Mouse (Mus musculus): ENCODE data around the gene Sost. TPM values are rescaled to one million over a fixed set of nuclear protein-coding genes. Genes with fewer than 3 reads are reported as not detected.
"Not testable (repeated sequence)": the region's sequence is repeated elsewhere in the genome, so short reads cannot be mapped to it uniquely, and the experiment has no call there.

The Sost gene
- polyA plus RNA-seq, 1 experiment from 2014 or later = 1.3 TPM

DNA sequence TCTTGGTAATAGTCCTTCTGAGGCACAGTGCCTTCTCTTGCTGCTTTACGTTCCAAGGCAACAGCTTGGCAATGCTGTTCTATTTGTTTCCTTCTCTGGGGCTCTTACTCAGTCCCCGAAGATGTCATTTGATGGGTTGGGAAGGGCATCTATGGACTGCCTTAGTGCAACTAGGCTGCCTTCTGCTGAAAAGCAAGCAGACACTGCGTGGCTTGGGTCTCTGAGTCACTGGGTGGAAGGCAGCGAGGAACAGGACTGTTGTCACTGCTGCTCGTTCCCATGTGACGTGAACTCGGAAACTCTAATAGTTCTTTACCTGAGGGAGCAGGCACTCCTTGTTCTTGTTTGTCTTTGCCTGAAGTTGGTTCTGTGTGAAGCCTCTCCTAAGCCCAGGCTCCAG is 29.1 kb upstream of the Sost start:
- H3K36me3 ChIP-seq = peaks cover 13% of the 10 kb centered on the region; the same call in 1 of the 2 replicates
- no peaks in the 10 kb centered on the region for H3K9me3 ChIP-seq
- H3K27me3 ChIP-seq (ENCODE audit: insufficient read depth, poor library complexity, severe bottlenecking) = no peaks in the 10 kb centered on the region
- H3K4me3 ChIP-seq = no peak overlapping the region
- DNase-seq (ENCODE audit: low spot score) = no peak
- no peak overlapping the region for H3K27ac ChIP-seq
- WGBS = 91% methylated on average over 7 of the region's 7 CpGs
- peaks cover 16% of the 10 kb centered on the region for H3K4me1 ChIP-seq (replicated peaks)

DNA sequence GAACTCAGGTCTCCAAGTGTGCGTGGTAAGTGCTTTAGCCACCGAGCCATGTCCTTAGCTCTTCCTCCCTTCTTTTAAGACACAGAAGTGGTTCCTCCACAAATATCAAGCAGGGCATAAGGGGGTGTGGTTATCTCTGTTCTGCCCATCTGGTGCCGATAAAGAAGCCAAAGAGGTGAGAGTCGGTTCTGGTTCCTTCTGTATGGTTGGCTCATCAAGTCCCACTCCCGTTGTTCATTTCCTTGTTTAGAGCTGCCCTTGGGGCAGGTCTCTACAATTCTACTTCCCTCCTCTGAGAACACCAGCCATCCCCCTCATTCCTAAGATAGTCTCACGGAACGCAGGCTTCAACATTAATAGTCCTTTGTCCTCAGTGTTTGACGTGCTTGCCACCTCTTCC is 27.3 kb upstream of the Sost start:
- 0 out of 2 replicates have a peak, but pooled peaks cover 4% of the 10 kb centered on the region for H3K4me1 ChIP-seq (replicated peaks)
- DNase-seq (ENCODE audit: low spot score) = no peak
- no peak overlapping the region for H3K27ac ChIP-seq
- H3K9me3 ChIP-seq = no peaks in the 10 kb centered on the region
- no peaks in the 10 kb centered on the region for H3K27me3 ChIP-seq (ENCODE audit: insufficient read depth, poor library complexity, severe bottlenecking)
- WGBS = 82% methylated on average over 8 of the region's 8 CpGs
- 0 out of 2 replicates have a peak, but pooled peaks cover 5% of the 10 kb centered on the region for H3K36me3 ChIP-seq
- H3K4me3 ChIP-seq = no peak overlapping the region

DNA sequence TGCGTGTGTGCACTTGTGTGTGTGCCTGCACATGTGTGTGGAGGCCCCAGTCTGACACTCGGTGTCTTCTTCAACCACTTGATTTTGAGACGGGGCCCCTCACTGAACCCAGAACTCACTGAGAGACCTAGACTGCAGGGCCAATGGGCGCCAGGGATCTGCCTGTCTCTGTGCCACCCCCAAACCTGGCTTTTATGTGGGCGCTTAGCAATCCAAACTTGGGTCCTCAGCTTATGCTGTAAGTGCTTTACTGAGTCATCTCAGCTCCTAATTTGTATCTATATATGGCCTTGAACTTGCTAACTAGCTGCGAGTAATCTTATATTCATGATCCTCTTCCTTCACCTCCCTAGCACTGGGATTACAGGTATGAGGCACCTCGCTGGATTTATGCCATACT is 25.6 kb upstream of the Sost start:
- Histone ChIP-seq H3K27me3 (ENCODE audit: insufficient read depth, poor library complexity, severe bottlenecking) (peaks cover 2% of the 10 kb centered on the region), H3K27ac (no peak overlapping the region), H3K4me3 (no peak overlapping the region), H3K36me3 (0 out of 2 replicates have a peak, but pooled peaks cover 3% of the 10 kb centered on the region), H3K4me1 (replicated peaks) (peaks cover 11% of the 10 kb centered on the region; the same call in 1 of the 2 replicates), H3K9me3 (no peaks in the 10 kb centered on the region)
- DNase-seq (ENCODE audit: low spot score) = no peak
- WGBS = 88% methylated on average over 7 of the region's 7 CpGs

DNA sequence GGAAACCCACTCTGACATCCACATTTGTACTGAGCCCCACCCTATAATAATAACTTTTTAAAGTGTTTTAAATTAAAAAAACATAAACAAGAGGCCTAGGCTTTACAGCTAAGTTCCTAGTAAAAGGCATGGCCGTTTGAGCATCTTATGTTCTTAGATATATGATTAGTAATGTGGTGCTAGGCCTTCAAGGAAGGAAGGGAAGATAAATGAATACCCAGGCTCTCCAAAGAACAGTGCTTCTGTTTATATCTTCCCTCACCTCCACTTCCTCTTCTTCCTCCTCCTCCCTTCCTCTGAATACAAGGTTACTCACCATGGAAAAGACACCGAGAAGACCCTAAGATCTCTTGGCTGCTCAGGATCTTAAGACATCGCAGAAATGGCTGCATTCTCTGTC is 25.0 kb upstream of the Sost start:
- Histone ChIP-seq H3K4me1 (replicated peaks) (peaks cover 14% of the 10 kb centered on the region; the same call in 1 of the 2 replicates), H3K4me3 (no peak overlapping the region), H3K27ac (no peak overlapping the region), H3K36me3 (no peaks in the 10 kb centered on the region), H3K27me3 (ENCODE audit: insufficient read depth, poor library complexity, severe bottlenecking) (peaks cover 7% of the 10 kb centered on the region), H3K9me3 (no peaks in the 10 kb centered on the region)
- WGBS = 85% methylated on average over 3 of the region's 3 CpGs
- no peak for DNase-seq (ENCODE audit: low spot score)

DNA sequence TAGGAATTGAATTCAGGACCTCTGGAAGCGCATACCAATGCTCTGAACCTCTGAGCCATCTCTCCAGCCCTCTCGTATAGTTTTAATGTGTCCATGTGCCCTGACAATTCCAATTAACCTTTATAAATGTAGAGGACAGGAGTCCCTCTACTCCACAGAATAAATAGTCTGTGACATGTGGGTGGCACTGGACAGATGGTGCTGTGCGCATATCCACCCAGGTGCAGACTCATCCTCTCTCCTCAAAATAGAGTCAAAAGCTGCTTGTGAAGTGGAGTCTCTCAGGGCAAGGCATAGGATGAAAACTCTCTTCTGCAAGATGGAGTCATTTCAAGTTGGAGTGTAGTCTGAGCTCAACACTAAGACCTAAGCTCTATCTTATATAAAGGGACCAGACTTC is 23.4 kb upstream of the Sost start:
- Histone ChIP-seq H3K27ac (no peak overlapping the region), H3K4me3 (no peak overlapping the region), H3K27me3 (ENCODE audit: insufficient read depth, poor library complexity, severe bottlenecking) (peaks cover 14% of the 10 kb centered on the region), H3K4me1 (replicated peaks) (peaks cover 10% of the 10 kb centered on the region; the same call in 1 of the 2 replicates), H3K9me3 (no peaks in the 10 kb centered on the region), H3K36me3 (no peaks in the 10 kb centered on the region)
- DNase-seq (ENCODE audit: low spot score) = no peak
- 86% methylated on average over 3 of the region's 3 CpGs for WGBS

DNA sequence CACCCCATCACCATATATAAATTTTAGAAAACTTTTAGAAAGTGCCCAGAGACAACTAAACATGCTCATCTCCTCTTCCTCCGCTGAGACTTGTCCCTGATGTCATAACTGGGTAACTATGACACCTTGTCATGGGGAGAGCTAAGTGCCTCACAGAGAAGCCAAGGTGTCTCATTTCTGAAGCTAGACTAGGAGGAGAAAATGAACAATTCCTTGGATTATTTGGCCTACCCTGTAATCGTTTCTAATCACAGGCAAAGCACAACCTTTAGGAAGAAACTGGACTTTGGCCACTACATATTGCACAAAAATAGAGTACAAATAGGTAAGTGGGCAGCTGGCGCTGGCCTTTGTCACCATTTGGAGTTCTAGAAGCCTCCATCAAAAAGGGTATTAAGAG is 20.1 kb upstream of the Sost start, which contains the start of gene Dusp3:
Gene Dusp3 (minus strand): TSS at position 101 of the 400 bp plus-strand sequence.
- H3K27me3 ChIP-seq (ENCODE audit: insufficient read depth, poor library complexity, severe bottlenecking) = peaks cover 18% of the 10 kb centered on the region

DNA sequence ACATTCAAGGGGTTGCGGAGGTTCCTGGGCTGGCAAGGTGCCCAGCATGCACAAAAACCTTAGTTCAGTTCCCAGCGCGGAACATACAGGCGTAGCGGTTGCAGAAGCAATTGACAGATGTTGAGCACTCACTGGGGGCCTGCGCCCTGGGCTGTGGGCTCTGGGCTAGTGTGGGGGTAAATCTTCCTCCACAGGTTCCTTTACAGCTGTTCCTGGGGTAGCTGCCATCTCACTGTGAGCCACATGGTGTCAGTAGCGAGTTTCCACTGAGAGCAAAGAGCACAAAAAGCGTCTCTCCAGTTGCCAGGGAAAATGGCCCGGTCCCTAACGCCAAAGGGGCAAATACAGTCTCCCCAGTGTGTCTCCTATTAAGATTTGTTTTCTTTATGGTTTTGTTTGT is 19.2 kb upstream of the Sost start:
- no peaks in the 10 kb centered on the region for H3K9me3 ChIP-seq
- H3K27me3 ChIP-seq (ENCODE audit: insufficient read depth, poor library complexity, severe bottlenecking) = peaks cover 18% of the 10 kb centered on the region
- H3K4me1 ChIP-seq (replicated peaks) = peaks cover 49% of the 10 kb centered on the region
- no peak overlapping the region for H3K4me3 ChIP-seq
- no peak overlapping the region for H3K27ac ChIP-seq
- H3K36me3 ChIP-seq = no peaks in the 10 kb centered on the region; the same call in 1 of the 2 replicates
- DNase-seq (ENCODE audit: low spot score) = peak; percentile 88
- WGBS = 12% methylated on average over 10 of the region's 10 CpGs

More for the DNA sequence above, 20.1 kb upstream of the Sost start, which contains the start of gene Dusp3:
- DNase-seq (ENCODE audit: low spot score) = no peak
- Histone ChIP-seq H3K4me3 (no peak within 1 kb of the TSS), H3K4me1 (replicated peaks) (peaks cover 42% of the 10 kb centered on the region), H3K36me3 (no peaks in the 10 kb centered on the region; the same call in 1 of the 2 replicates), H3K9me3 (no peaks in the 10 kb centered on the region), H3K27ac (no peak within 1 kb of the TSS)
- WGBS = 82% methylated on average over 3 of the region's 3 CpGs

DNA sequence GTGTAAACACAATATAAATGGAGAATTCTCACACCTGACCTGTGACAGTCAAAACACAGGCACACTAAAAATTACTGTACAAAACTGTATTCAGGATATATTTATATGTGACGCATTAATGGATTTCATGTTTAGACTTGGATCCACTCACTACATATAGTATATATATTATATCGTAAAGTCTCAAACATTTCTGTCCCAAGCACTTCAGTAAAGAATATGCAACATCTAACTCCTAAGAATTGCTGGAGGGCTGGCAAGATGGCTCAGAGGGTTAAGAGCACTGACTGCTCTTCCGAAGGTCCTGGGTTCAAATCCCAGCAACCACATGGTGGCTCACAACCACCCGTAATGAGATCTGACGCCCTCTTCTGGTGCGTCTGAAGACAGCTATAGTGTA is 18.6 kb upstream of the Sost start:
- H3K9me3 ChIP-seq; H3K36me3 ChIP-seq; DNase-seq (ENCODE audit: low spot score); H3K4me3 ChIP-seq; H3K27ac ChIP-seq: not testable (repeated sequence)
- Histone ChIP-seq H3K4me1 (replicated peaks) (peaks cover 55% of the 10 kb centered on the region), H3K27me3 (ENCODE audit: insufficient read depth, poor library complexity, severe bottlenecking) (peaks cover 18% of the 10 kb centered on the region)
- 70% methylated on average over 6 of the region's 6 CpGs for WGBS

DNA sequence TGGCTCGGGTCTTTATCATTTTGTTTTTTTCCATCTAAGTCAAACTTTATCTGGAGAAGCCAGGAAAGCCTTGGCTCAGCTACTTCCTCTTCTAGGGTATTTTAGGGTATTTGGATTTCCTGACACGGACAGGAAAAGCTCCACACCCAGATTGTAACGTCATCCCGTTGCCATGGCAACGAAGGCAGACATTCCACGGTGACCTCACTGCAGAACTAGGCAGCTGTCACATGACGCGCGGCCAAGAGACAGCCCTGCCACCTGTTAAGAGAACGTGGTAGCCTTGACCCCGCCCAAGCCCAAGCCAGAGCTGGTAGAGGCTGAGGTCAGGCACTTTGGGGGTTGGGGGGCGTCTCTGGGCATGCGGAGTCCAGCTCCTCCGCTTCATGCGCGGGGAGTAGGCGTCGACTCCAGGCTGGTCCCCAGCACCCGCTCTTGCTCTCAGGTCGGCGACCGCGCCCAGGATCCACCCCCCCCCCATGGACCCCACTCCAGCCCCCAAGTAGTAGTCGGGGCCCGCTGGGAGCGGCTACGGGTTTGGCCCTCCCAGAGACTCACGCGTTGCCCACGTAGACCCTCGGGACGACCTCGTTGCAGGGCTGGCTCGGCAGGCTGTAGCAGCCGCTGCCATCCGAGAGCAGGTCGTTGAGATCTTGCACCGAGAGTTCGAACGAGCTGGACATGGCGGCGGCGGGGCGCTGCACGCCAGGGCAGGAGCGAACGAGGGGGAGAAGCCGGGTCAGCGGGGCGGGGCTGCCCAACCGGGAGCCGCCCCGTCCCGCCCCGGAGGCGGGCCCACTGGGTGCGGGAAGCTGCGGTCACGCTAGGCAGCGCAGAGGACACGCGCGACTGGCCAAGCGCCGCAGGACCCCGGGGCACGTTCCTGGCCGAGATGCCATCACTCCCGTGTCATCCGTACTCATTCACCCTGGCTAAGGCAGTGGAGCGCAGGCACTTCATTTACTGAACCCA is 17.5 kb upstream of the Sost start, which contains the start of gene Cfap97d1:
Gene Cfap97d1 (plus strand): TSS at position 226 of the 972 bp plus-strand sequence.
- Histone ChIP-seq H3K36me3 (peaks cover 6% of the 10 kb centered on the region), H3K4me1 (replicated peaks) (peaks cover 58% of the 10 kb centered on the region), H3K27ac (peak within 1 kb of the TSS; percentile 92), H3K27me3 (ENCODE audit: insufficient read depth, poor library complexity, severe bottlenecking) (peaks cover 18% of the 10 kb centered on the region), H3K4me3 (peak within 1 kb of the TSS; percentile 76), H3K9me3 (no peaks in the 10 kb centered on the region)
- peak; percentile 91 for DNase-seq (ENCODE audit: low spot score)
- WGBS = 1% methylated on average over 71 of the region's 71 CpGs

DNA sequence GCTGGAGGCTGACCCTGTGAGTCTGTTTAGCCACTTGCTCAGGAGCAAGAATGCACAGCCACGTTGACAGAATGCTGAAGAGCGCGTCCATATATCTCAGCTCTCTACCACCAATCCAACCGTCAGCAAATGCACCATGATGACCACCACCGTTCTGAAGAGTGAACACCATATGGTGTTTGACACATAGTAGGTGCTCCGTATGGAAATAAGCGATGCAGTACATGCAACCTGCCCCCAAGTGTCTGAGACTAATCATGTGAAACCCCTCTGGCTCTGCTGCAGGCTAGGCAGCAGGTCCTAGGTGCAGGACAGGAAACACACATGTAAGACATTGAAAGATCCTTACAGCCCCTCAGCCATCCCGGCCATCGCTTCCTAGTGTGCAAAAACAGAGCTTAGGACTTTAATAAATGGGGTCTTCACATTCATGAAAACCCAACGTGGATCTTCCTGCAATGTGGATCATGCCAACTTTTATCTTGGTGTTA is 16.7 kb upstream of the Sost start:
- Histone ChIP-seq H3K36me3 (peaks cover 6% of the 10 kb centered on the region), H3K27me3 (ENCODE audit: insufficient read depth, poor library complexity, severe bottlenecking) (peaks cover 18% of the 10 kb centered on the region), H3K9me3 (no peaks in the 10 kb centered on the region), H3K4me3 (peak overlapping the region; percentile 76), H3K4me1 (replicated peaks) (peaks cover 65% of the 10 kb centered on the region), H3K27ac (peak overlapping the region; percentile 14)
- WGBS = 76% methylated on average over 10 of the region's 10 CpGs
- no peak for DNase-seq (ENCODE audit: low spot score)

DNA sequence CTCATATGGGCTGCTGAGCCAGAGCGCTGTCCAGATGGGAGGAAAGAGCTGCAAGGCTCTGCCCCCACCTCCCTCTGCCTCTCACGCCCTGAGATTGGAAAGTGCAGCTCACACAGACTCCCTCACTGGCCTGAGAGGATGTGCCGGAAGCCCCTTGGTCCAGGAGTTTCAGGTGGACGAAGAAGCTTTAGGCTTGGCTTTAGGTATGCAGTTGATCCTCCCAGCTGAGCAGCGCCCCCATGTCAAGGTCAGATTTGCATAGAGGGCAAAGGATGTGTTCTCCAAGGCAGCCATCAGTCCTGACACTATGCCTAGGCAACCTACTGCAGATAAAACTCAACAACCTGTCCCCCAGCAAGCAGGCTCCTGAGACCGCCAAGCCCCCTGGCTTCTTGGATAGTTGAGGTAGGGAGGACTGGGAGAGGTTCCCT is 16.2 kb upstream of the Sost start:
- Histone ChIP-seq H3K36me3 (peaks cover 6% of the 10 kb centered on the region), H3K27me3 (ENCODE audit: insufficient read depth, poor library complexity, severe bottlenecking) (peaks cover 18% of the 10 kb centered on the region), H3K9me3 (no peaks in the 10 kb centered on the region), H3K4me1 (replicated peaks) (peaks cover 65% of the 10 kb centered on the region), H3K27ac (peak overlapping the region; percentile 14), H3K4me3 (no peak overlapping the region)
- DNase-seq (ENCODE audit: low spot score) = no peak
- 57% methylated on average over 6 of the region's 6 CpGs for WGBS

DNA sequence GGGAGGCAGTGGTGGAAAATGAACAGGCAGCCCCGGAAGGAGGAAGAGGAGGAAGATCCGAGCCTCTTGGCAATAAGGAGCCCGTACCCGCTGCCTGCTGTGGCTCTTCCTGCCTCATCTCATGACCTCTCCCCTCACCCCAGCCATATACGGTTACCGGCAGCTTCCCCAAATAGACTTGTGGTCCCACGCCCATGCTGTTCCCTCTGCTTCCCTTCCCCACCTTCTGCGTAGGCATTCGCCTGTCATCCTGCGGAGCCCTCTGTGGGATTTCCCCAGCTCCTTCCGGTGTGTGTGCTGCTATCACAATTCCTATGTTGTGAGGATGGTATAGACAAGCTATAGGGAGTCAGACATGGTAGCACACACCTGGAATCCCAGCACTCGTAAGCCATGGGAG is 15.0 kb upstream of the Sost start:
- WGBS = 78% methylated on average over 12 of the region's 12 CpGs
- H3K9me3 ChIP-seq = no peaks in the 10 kb centered on the region
- no peak for DNase-seq (ENCODE audit: low spot score)
- peaks cover 11% of the 10 kb centered on the region for H3K27me3 ChIP-seq (ENCODE audit: insufficient read depth, poor library complexity, severe bottlenecking)
- H3K36me3 ChIP-seq = peaks cover 6% of the 10 kb centered on the region
- no peak overlapping the region for H3K4me3 ChIP-seq
- peaks cover 69% of the 10 kb centered on the region for H3K4me1 ChIP-seq (replicated peaks)
- H3K27ac ChIP-seq = no peak overlapping the region

Measured in hindbrain, embryonic 10.5 days (tissue).